Mouse (Mus musculus) cerebellum, adult 2 months (tissue): Measurements from ENCODE around the gene Slc4a4.

ENCODE experiments used
- CTCF ChIP-seq: fragments of 200-500 bp; IDR thresholded peaks from 2 replicates; pipeline ENCODE4 v1.5.1; 2011; ENCODE audit warnings: low read depth, mild to moderate bottlenecking, control low read depth, low read length, moderate library complexity, borderline replicate concordance; ENCODE audit not compliant: insufficient read depth
- POLR2A ChIP-seq: fragments of 200-500 bp; IDR thresholded peaks from 2 replicates; pipeline ENCODE4 v1.6.1; 2011; ENCODE audit warnings: low read length, control low read depth, borderline replicate concordance; ENCODE audit not compliant: insufficient read depth

DNA sequence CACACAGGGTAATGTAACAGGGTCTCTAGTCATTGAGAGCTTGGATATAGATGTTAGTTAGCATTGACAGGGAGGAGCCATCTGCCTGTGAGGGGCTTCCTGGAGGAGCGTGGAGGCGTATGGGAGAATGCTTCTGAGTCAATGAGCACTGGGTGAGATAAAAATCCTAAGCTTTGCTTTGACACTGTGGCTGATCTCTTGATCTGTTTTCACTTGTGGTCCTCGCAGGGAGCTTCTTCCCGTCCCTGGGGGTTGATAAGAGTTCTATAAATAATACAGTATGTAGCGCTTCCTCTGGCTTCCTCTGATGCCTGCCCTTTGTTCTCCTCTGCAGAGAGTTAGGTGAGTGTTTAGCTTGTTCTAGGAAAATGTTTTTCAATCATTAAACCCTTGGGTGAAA is 149.5 kb downstream of the Slc4a4 start:
- TF ChIP-seq CTCF (no peak), POLR2A (no peak)
